Mouse (Mus musculus) ovary, adult 18-20 months (tissue): ENCODE results near the gene Rbm8a.

ENCODE experiments used
- DNase-seq: peaks from one replicate; pipeline ENCODE4 v3.0.0; 2022; ENCODE audit warnings: low spot score, mixed read lengths

The Rbm8a gene

DNA sequence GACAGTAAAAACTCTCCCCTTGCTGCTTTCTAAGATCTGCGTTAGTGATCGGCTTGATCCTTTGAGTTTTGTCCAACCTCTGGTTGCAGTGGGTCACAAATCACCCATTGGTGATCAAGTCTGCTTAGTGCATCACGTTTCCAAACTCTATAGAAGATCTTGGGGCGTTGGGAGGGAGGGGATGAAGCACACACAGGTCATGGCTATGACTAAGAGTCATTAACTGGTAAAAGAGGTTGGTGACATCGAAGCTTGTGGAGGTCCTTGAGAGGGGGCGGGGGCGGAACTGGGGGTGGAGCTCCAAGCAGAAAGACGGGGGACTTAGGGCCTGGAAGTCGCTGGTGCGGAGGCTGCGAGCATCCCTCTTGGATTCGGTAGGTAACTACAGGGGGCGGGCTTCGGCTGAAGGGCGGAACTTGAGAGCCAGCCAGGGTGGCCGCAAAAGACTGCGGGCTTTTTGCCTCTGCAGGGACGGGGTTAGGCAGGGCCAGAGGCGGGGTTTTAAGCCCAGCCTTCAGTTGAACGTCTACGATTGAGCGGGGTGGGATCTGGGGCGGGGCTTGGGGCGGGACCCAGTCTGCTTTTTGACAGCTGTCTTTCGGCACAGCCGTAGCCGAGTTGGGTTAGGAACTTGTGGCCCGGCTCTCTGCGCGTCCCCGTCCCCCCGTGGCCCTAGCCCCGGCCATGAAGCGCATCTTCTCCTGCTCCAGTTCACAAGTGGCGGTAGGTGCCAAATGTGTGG is 40.2 kb downstream of the Rbm8a start, which contains the start of gene Ankrd35:
Gene Ankrd35 (plus strand): TSS at position 405 of the 742 bp plus-strand sequence.
- DNase-seq, result peak; percentile 66

DNA sequence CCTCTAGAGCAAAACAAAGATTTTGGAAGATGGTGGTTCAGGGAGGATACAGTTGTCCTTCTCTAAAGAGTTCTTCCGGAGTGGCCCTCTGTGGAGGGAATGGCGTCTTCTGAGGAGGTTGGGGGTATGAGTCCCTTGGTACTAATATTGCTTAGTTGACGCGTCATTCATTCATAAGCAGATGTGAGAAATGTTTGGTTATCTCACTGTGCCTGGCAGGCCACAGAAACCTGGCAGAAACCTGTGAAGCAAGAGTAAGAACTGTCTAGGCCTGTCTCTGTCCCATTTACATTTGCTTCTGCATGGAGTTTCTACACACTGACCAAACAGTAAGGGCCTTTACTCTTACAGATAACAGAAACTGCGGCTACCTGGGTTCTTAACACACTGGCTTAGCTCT is 41.8 kb downstream of the Rbm8a start:
- DNase-seq, result no peak

DNA sequence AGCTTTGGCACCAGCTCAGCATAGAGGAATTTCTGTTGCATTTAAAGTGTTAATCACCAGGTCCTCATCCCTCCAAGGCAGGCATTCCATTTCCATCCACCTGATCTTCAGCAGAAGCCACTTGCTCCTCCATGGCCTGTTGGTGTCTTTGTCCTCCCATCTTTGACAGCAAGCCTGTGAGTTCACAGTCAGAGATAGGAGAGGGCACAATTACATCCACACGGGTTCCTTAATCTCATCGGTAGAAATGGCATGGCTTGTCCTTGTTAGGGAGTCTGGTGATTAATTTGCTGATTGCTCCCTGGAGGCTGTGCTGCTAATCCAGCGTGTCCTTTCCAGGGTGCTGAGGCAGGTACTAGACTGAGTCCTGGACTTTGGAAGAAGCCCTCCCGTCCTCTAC is 43.8 kb downstream of the Rbm8a start:
- DNase-seq, result no peak

DNA sequence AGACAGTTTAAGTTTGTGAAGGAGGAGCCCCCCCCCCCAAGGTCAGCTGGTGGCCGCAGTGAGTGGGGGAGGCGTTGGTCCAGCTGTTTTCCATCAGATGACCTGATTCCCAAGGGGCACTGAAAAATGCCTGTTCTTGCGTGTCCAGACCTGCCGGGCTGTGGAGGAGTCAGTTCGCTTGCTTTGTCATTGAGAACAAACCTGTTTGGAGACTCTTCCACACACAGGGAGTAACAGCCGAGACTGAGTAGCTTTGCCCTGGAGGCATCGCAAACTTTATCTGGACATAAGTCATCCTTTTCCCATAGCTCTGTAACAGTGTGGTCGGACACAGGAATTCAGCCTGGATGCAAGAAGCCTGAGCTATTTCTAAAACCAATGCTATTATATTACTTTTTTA is 44.7 kb downstream of the Rbm8a start:
- DNase-seq, result no peak

DNA sequence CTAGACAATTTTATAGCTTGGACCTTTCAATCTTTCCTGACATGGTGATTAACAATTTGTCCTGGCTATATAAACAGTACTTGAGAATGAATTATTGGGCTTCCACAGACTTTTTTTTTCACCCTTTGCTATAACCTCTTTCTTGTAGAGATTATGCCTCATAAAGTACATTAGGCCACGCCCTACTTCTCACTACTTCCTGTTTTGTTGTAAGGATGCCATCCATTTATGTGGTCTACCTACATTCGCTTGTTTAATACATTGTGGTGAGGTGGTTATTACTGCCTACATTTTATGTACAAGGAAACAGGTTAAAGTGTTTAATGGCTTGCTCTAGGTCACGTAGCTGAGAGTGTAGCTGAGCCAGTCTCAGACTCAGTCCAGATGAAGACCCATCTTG is 45.4 kb downstream of the Rbm8a start:
- no peak for DNase-seq

DNA sequence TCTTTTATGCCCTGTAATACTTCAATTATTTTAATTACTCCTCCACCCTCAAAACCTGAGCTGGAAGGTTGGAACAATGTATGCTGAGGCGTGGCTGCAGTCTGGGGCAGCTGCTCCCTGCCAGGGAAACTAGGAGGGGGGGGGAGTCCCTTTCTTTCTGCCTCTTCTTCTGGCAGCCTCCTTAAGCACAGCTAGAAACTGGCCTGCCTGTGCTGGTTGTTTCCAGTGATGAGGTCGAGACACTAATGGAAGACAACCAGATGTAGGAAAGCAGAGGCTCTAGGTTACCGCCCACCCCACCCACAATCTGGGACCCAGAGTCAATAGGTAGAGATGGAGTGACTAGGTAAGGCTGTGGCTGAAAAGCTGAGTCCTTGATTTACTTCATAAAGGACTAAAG is 46.0 kb downstream of the Rbm8a start:
- no peak for DNase-seq

DNA sequence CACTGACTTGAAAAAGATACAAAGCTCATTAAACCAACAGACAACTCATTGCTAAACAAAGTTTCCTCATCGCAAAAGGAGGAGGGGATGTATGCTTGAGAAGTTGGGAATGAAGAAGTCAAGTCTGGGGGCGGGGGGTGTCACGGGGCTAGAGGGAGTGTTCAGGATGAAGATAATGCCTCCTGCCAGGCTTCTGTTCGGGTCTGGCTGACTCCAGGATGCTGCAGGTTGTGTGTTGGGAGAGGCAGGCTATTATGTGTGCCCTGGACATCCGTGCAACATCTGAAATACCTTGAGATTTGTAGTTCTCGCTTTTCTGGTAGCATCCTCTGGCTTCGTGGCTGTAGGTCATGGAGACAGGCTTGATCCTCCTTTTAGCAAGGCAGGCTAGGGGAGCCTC is 48.7 kb downstream of the Rbm8a start:
- DNase-seq, result no peak

DNA sequence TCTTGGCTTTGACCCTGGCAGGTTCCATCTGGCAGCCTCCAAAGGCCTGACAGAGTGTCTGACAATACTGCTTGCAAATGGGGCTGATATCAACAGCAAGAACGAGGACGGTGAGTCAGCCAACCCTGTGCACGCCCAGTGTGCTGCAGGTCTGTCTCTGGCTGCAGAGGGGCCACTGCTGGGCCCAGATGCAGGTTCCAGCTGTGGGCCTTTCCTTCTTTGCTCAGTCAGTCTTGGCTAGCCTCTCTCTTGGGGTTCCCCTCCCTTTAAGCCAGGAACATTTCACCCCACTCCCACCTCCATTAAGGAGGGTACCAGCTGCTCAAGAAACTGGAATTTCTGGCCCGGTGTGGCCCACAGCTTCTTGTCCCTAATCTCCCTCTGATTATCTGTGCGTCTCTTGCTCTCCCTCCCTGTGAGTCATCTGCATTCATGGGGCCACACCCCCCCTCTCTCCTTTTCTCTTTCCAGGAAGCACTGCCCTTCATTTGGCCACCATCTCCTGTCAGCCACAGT is 49.5 kb downstream of the Rbm8a start:
- no peak for DNase-seq

DNA sequence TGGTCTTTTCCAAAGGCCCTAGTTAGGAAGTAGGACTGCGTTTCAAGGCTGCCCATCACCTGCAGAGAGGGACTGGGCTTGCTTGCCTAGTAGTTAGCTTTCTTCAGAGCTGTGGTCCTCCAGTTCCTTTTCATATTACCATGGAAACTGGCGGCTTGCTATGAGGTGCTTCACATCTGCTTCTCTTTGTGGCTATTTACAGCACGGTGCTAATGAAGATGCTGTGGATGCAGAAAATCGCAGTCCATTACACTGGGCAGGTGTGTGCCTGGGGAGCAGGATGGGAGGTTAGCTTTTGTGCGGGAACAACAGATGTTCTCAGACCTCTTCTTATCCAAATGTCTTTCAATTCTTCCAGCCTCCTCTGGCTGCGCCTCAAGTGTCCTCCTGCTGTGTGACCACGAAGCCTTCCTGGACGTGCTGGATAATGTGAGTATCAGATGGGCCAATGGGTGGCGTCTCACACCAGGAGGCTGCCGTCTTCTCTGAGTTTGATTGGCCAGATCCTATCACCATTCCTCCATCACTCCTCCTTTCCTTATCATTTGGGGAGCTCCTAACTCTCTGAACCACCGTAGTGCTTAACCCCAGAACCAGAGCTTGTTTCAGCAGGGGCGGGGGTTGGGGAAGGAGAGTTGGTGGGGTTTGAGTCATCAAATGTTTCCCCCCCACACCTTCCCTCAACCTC is 50.7 kb downstream of the Rbm8a start:
- DNase-seq, result no peak
